Mouse (Mus musculus) bone marrow macrophage, adult 2 months (primary cell): ENCODE results near the gene Smtn. TPM values are rescaled to one million over a fixed set of nuclear protein-coding genes. Genes with fewer than 3 reads are reported as not detected.
A peak's percentile ranks its signal among the peaks of the same experiment; 100 is the strongest.

Experiments
- H3K27ac ChIP-seq: 2 replicates; pipeline ENCODE4 v1.5.1; 2012; ENCODE audit warnings: low read depth, low read length; ENCODE audit not compliant: insufficient read depth
- H3K4me1 ChIP-seq: 2 replicates; pipeline ENCODE4 v1.6.1; 2012; ENCODE audit warnings: low read length; ENCODE audit not compliant: control insufficient read depth, insufficient read depth
- H3K4me3 ChIP-seq: 2 replicates; pipeline ENCODE4 v1.5.1; 2012; ENCODE audit warnings: mild to moderate bottlenecking, low read length, moderate library complexity; ENCODE audit not compliant: insufficient read depth
- CTCF ChIP-seq: IDR thresholded peaks from 2 replicates; pipeline ENCODE4 v1.5.1; 2012; ENCODE audit warnings: low read depth, mild to moderate bottlenecking, low read length, moderate library complexity
- POLR2A ChIP-seq: IDR thresholded peaks from 2 replicates; pipeline ENCODE4 v1.6.1; 2012; ENCODE audit warnings: mild to moderate bottlenecking, low read depth, low read length, borderline replicate concordance
- polyA plus RNA-seq: library from polyadenylated mRNA; stranded (reverse); fragments of >200 nt; gene quantifications from 2 replicates; pipeline ENCODE4 v1.2.4, GENCODE M21; 2012; ENCODE audit not compliant: missing spikeins, insufficient read depth, insufficient read length

The Smtn gene
- polyA plus RNA-seq, 1 experiment, result 7.5 TPM

- Histone ChIP-seq H3K27ac (no peak overlapping the region), H3K4me3 (no peak overlapping the region), H3K4me1 (peaks cover 5% of the 10 kb centered on the region; the same call in 1 of the 2 replicates)
- TF ChIP-seq POLR2A (no peak), CTCF (peak; percentile 71)
Measured at GRCm38 (mm10) chr11:3472484-3472883, 67.9 kb downstream of the Smtn start.

DNA sequence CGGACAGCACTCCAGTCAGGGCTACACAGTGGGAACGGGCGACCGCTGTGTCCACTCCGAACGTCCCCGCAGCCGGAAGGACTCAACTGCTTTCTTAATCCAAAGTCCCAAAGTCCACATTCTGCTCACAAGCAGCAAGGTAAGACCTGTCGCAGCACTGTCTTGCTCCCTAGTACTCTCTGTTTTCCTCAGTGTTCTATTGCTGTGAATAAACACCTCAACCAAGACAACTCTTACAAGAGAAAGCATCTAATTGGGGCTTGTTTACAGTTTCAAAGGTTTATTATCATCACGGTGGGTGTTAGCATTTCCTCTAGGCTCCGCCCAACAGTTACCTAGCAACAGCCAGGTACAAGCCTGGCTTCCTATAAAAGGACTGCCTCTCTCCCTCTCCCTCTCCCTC, 69.0 kb downstream of the Smtn start:
- TF ChIP-seq CTCF, result no peak
- TF ChIP-seq POLR2A, result no peak
- no peak overlapping the region for H3K4me3 ChIP-seq
- no peaks in the 10 kb centered on the region for H3K4me1 ChIP-seq
- no peak overlapping the region for H3K27ac ChIP-seq

Other genes starting within 250 kb of the Smtn start
- 1.6 and 1.7 TPM in 2 replicates for gene Pik3ip1, start 210.2 kb downstream of the Smtn start, polyA plus RNA-seq
- gene Limk2, start 131.4 kb downstream of the Smtn start, polyA plus RNA-seq, result 20.8 and 20.9 TPM in 2 replicates
- gene Rnf185, start 88.2 kb downstream of the Smtn start, polyA plus RNA-seq, result 22.3 and 24.3 TPM in 2 replicates
- not detected in 2 replicates for gene Pla2g3, start 52.3 kb downstream of the Smtn start, polyA plus RNA-seq
- gene Inpp5j, start 35.8 kb downstream of the Smtn start, polyA plus RNA-seq, result 1.1 and 1.2 TPM in 2 replicates
- gene Selenom, start 25.9 kb downstream of the Smtn start, polyA plus RNA-seq, result 24.5 and 31.8 TPM in 2 replicates
- 17.5 and 18.1 TPM in 2 replicates for gene Morc2a, start 108.6 kb upstream of the Smtn start, polyA plus RNA-seq